Mouse (Mus musculus) kidney, adult 2 months (tissue): ENCODE results near the gene Dnah8.

ENCODE experiments used
- CTCF ChIP-seq: fragments of 200-500 bp; conservative IDR thresholded peaks from 2 replicates; pipeline ENCODE4 v1.5.1; 2011; ENCODE audit warnings: low read depth, mild to moderate bottlenecking, control low read depth, low read length, moderate library complexity, mixed read lengths; ENCODE audit not compliant: insufficient read depth, insufficient read length
- POLR2A ChIP-seq: fragments of 200-500 bp; IDR thresholded peaks from one replicate; pipeline ENCODE4 v1.6.1; 2011; ENCODE audit warnings: low read depth, low read length, control low read depth

DNA sequence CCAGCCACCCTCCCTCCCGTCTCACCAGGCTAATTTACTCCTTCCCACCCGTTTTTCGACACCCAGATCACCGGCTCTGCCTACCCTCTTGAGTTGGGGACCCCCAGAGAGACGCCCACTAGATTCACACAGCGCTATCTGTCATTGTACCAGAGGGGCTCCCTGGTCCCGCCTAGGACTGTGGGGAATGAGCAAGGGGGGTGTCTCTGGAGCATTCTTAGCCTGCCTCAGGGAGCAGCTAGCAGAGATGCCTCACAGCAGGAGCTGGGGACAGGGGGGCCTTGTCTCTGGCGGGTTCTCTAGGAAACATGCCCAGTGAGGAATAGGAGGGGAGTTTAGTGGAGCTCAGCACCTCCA lies 287.6 kb downstream of the Dnah8 start:
- TF ChIP-seq POLR2A (no peak), CTCF (no peak)
